Mouse (Mus musculus) CD4-positive helper T cell, adult 2 months (primary cell): ENCODE measurements around the gene Ptpra.
A peak's percentile ranks its signal among the peaks of the same experiment; 100 is the strongest.

Source experiments
- DNase-seq: peaks from one replicate; pipeline ENCODE4 v3.0.0-alpha.2; 2012; ENCODE audit warnings: low read depth, missing footprints, low spot score

Gene Ptpra

DNA sequence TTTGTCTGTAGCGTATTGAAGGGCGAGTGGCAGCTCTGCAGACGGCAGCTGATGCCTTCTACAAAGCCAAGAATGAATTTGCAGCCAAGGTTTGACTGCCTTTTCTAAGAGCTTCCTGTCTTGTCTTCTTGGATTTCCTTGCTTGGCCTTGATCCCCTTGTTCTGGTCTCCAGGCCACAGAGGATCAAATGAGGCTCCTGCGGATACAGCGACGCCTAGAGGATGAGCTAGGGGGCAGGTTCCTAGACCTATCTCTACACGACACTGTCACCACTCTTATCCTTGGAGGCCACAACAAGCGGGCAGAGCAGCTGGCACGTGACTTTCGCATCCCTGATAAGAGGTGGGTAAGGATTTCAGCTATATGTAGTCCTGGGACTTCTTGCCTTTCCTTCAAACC is 7.9 kb upstream of the Ptpra start:
- DNase-seq = no peak

DNA sequence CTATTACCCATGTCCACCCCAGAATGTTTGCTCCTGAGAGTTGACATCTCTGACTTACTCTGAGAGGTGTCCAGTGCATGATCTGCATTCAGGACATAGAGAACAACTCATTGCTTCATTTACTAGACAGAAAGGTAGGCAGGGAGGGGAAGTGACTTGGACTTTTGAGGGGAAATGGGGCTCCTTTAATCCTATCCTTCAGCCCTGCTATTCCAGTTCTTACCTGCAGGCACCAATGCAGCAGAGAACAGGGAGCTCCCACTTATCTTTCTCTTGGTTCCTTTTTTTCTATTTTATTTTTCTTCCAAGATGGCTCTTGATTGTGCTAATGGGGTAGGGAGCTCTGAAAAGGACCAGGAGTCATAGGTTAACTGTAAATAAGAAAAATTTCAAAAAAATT is 1.6 kb upstream of the Ptpra start:
- DNase-seq = no peak

- DNase-seq = peak; percentile 30
Observed at GRCm38 (mm10) chr2:130449021-130449793, 871 bp upstream of the Ptpra start.

GRCm38 (mm10) chr2:130450434-130450796 is 337 bp downstream of the Ptpra start:
- DNase-seq = no peak

- no peak for DNase-seq
Observed at GRCm38 (mm10) chr2:130451086-130451726, 1.1 kb downstream of the Ptpra start.

GRCm38 (mm10) chr2:130451727-130452090 is 1.6 kb downstream of the Ptpra start:
- DNase-seq = peak; percentile 17

DNA sequence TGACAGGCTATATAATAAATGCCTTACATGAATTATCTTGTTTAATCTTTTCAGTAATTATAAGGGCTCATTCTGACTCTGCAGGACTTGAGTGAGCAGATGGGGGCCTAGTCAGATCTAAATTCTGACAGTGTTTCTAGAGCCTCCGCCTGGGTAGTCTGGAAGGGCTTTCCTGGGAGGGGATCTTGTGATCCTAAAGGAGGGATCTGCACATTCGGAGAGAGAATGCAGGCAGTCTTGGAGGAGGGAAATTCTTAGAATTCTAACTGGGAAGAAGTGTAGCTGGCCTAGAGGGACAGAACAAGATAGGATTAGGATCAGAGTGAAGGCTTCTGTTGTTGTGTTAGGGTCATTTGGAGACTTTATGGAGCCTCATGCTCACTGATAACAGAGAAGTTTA is 2.2 kb downstream of the Ptpra start:
- no peak for DNase-seq

GRCm38 (mm10) chr2:130453421-130453820 is 3.3 kb downstream of the Ptpra start:
- no peak for DNase-seq

GRCm38 (mm10) chr2:130454748-130455370 is 4.8 kb downstream of the Ptpra start:
- no peak for DNase-seq

- no peak for DNase-seq
Observed at GRCm38 (mm10) chr2:130457871-130458270, 7.8 kb downstream of the Ptpra start.

- DNase-seq = no peak
Observed at GRCm38 (mm10) chr2:130459576-130459975, 9.5 kb downstream of the Ptpra start.

DNA sequence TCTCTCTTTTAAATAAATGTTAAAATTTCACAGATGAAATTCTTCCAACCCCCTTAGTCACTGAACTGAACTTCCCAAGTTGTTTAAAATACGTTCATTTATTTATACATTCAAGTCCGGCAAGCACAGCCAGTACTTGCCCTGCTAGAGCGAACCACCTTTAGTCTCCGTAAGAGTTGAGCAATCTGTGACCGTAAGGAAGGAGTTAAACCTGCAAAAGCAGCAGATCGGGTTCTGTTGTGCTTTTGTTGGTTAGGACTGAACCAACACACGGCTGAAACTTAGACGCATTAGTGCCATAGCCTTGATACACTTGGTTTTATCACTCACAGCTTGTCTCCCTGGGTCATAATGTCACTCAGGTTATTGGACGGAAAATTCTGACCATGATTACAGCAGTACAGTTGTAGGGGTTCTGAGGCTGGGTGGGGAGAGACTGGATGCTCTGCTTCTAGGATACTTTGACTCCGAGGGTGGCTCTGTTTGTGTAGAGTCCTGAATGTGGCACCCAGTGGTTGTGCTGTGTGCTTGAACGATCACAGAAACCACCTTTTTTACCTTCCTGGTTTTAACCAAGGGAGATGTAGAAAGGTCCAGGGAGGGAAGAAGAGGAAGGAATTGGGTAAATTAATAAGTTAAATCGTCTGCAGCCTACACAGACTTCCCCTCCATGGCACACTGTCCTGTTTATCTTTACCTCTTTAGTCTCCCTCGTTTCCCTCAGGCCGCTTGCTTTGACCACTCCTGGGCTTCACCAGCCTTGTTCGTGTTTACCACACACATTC is 11.4 kb downstream of the Ptpra start:
- DNase-seq = no peak

GRCm38 (mm10) chr2:130466438-130466837 is 16.4 kb downstream of the Ptpra start:
- no peak for DNase-seq

GRCm38 (mm10) chr2:130469366-130469765 is 19.3 kb downstream of the Ptpra start:
- DNase-seq = no peak

DNA sequence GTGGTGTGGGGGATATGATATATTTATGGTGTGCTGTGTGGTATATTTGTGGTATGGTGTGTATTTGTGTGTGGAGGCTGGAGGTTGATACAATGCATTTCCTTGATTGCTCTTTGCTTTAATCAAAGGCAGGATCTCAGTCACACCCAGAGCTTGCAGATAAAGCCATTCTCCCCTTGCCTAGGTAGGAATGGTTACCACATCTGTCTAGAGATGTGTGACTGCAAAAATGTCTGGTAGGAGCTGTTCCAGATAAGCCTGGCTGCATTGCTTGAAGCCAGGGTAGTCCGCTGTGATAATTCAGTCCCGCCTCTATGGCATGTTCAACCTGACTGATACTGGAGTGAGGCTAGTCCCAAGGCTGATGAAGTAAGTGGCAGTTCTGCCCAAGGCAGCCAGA is 19.9 kb downstream of the Ptpra start:
- DNase-seq = no peak

- no peak for DNase-seq
Observed at GRCm38 (mm10) chr2:130472908-130473510, 22.9 kb downstream of the Ptpra start.

DNA sequence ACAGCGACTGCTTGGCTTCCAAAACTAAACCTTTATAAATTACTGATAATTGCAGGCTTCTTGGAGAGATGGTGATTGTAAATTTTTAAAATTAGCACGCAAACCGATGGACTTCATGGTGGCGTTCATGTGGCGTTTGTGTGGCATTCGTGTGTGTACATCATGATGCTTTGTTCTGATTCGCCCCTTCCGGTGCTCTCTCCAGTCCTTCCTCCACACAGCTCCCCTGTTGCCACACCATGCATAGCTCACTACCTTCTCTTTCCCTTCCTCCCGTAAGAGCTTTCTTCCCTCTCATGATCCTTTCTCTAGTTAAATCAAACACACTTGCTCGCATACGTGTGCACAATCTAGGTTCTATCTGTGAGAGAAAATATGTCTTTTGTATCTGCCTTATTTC is 25.7 kb downstream of the Ptpra start:
- DNase-seq = no peak

- DNase-seq = no peak
Observed at GRCm38 (mm10) chr2:130476666-130477297, 26.7 kb downstream of the Ptpra start.

GRCm38 (mm10) chr2:130482177-130482576 is 32.1 kb downstream of the Ptpra start:
- no peak for DNase-seq

DNA sequence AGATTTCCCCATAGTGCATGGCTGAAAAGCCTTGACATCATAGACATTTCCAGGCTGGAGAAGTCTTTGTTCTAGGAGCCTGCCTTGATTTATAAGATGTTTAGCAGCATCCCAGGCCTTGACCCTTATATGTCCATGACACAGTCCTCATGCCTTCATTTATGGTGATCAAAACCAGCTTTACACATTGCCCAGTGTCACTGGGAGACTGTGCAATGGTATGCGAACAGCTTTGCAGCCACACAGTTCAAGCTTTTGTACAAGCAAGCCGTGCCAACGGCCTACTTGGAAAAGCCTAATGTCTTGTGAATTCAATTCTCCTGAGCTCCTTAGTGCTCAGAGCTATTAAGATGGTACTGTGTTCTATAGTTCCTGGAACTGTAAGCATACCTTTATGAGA is 32.6 kb downstream of the Ptpra start:
- DNase-seq = no peak

DNA sequence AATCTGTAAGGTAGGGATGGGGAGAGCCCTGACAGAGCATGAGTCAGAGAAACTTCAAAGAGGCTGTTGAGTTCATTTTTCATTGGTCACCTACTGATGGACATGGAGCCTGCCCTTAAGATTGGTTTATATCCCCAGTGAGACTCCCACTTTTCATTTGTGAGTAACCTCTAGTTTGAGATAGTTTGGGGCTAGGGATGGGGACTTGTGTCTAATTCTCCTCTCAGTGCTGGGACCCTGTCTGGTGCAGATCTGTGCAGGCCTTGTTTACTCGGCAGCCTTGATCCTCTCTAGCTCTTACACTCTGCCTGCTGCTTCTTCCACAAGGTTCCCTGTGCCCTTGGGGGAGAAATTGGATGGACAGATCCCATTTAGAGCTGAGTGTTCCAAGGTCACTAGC is 34.1 kb downstream of the Ptpra start:
- DNase-seq = no peak
